Mouse (Mus musculus) embryonic facial prominence, embryonic 12.5 days (tissue): Measurements from ENCODE around the gene Gfra4. TPM values are rescaled to one million over a fixed set of nuclear protein-coding genes. Genes with fewer than 3 reads are reported as not detected.
"Not testable (repeated sequence)": the region's sequence is repeated elsewhere in the genome, so short reads cannot be mapped to it uniquely, and the experiment has no call there.

ENCODE experiments used
- ATAC-seq: fragments of 200-750 bp; cut with Nextera tagmentation; 2 replicates; pipeline ENCODE4 v1.8.0; 2017; ENCODE audit not compliant: insufficient number of reproducible peaks, insufficient read depth, low FRiP score, low TSS enrichment
- H3K27ac ChIP-seq: fragments of 300-500 bp; sonication (generic); 2 replicates; pipeline ENCODE4 v1.5.1; 2016; ENCODE audit warnings: mild to moderate bottlenecking
- H3K27me3 ChIP-seq: fragments of 300-500 bp; sonication (generic); 2 replicates; pipeline ENCODE4 v1.6.1; 2016; ENCODE audit warnings: mild to moderate bottlenecking, moderate library complexity
- H3K36me3 ChIP-seq: fragments of 300-500 bp; sonication (generic); 2 replicates; pipeline ENCODE4 v1.6.1; 2016; ENCODE audit warnings: mild to moderate bottlenecking
- H3K4me1 ChIP-seq: fragments of 300-500 bp; sonication (generic); 2 replicates; pipeline ENCODE4 v1.6.1; 2016
- H3K4me2 ChIP-seq: fragments of 300-500 bp; sonication (generic); replicated peaks from 2 replicates; pipeline ENCODE4 v1.6.1; 2016; ENCODE audit warnings: mild to moderate bottlenecking, moderate library complexity
- H3K4me3 ChIP-seq: fragments of 300-500 bp; sonication (generic); 2 replicates; pipeline ENCODE4 v1.5.1; 2016; ENCODE audit warnings: mild to moderate bottlenecking
- H3K9ac ChIP-seq: fragments of 300-500 bp; sonication (generic); 2 replicates; pipeline ENCODE4 v1.6.1; 2016; ENCODE audit warnings: mild to moderate bottlenecking, moderate library complexity
- H3K9me3 ChIP-seq: fragments of 300-500 bp; sonication (generic); 2 replicates; pipeline ENCODE4 v1.6.1; 2016; ENCODE audit warnings: mild to moderate bottlenecking, moderate library complexity
- WGBS: fragments of 180-500 bp; shearing (Covaris S2); methylation state at CpG from one replicate; pipeline ENCODE4 v1.1.7; 2016; 5-methylcytosine and 5-hydroxymethylcytosine counted together
- polyA plus RNA-seq: library from polyadenylated mRNA; unstranded; fragments of >200 nt; fragmentation: Nextera tagmentation; extraction: Ambion mirVana; gene quantifications from 2 replicates; pipeline ENCODE4 v1.2.1, GENCODE M21; 2016

The Gfra4 gene
- polyA plus RNA-seq, 1 experiment from 2014 or later, result 25.0 TPM

- no peak overlapping the region for H3K4me2 ChIP-seq
- no peak overlapping the region for H3K4me3 ChIP-seq
- no peak; the same call in 1 of the 2 replicates for ATAC-seq
- 69% methylated on average over 9 of the region's 9 CpGs for WGBS
- no peaks in the 10 kb centered on the region for H3K9me3 ChIP-seq
- H3K27ac ChIP-seq, result no peak overlapping the region
- peaks cover 12% of the 10 kb centered on the region; the same call in 1 of the 2 replicates for H3K4me1 ChIP-seq
- peaks cover 33% of the 10 kb centered on the region for H3K27me3 ChIP-seq
- no peaks in the 10 kb centered on the region for H3K36me3 ChIP-seq
- no peak overlapping the region for H3K9ac ChIP-seq
These were observed 2.3 kb upstream of the Gfra4 start for GRCm38 (mm10) chr2:131044989-131045720.

- no peaks in the 10 kb centered on the region for H3K9me3 ChIP-seq
- 7% methylated on average over 7 of the region's 7 CpGs for WGBS
- no peak for ATAC-seq
- H3K9ac ChIP-seq, result no peak overlapping the region
- H3K4me1 ChIP-seq, result peaks cover 12% of the 10 kb centered on the region; the same call in 1 of the 2 replicates
- peaks cover 40% of the 10 kb centered on the region for H3K27me3 ChIP-seq
- no peaks in the 10 kb centered on the region for H3K36me3 ChIP-seq
- no peak overlapping the region for H3K27ac ChIP-seq
- peak overlapping the region; percentile 21 for H3K4me2 ChIP-seq
- H3K4me3 ChIP-seq, result no peak overlapping the region
These were observed 1.5 kb upstream of the Gfra4 start for GRCm38 (mm10) chr2:131044354-131044852.

- no peaks in the 10 kb centered on the region for H3K36me3 ChIP-seq
- H3K4me1 ChIP-seq, result peaks cover 20% of the 10 kb centered on the region; the same call in 1 of the 2 replicates
- no peak overlapping the region for H3K27ac ChIP-seq
- H3K4me2 ChIP-seq, result peak overlapping the region; percentile 86
- peak; percentile 69 for ATAC-seq
- no peaks in the 10 kb centered on the region for H3K9me3 ChIP-seq
- H3K4me3 ChIP-seq, result peak overlapping the region; percentile 50
- 3% methylated on average over 92 of the region's 115 CpGs for WGBS
- peaks cover 44% of the 10 kb centered on the region for H3K27me3 ChIP-seq
- H3K9ac ChIP-seq, result peak overlapping the region; percentile 63
These were observed 1.7 kb downstream of the Gfra4 start for GRCm38 (mm10) chr2:131040854-131041825.

- no peaks in the 10 kb centered on the region for H3K36me3 ChIP-seq
- H3K4me2 ChIP-seq, result no peak overlapping the region
- ATAC-seq, result no peak
- peaks cover 10% of the 10 kb centered on the region; the same call in 1 of the 2 replicates for H3K4me1 ChIP-seq
- H3K9ac ChIP-seq, result no peak overlapping the region
- H3K4me3 ChIP-seq, result no peak overlapping the region
- no peak overlapping the region for H3K27ac ChIP-seq
- no peaks in the 10 kb centered on the region; the same call in 1 of the 2 replicates for H3K9me3 ChIP-seq
- 79% methylated on average over 5 of the region's 5 CpGs for WGBS
- peaks cover 42% of the 10 kb centered on the region for H3K27me3 ChIP-seq
These were observed 4.2 kb downstream of the Gfra4 start for GRCm38 (mm10) chr2:131038675-131039074.

GRCm38 (mm10) chr2:131038197-131038596, 4.7 kb downstream of the Gfra4 start:
- 88% methylated on average over 6 of the region's 6 CpGs for WGBS
- Histone ChIP-seq H3K36me3 (no peaks in the 10 kb centered on the region), H3K9ac (no peak overlapping the region), H3K4me1 (peaks cover 10% of the 10 kb centered on the region; the same call in 1 of the 2 replicates), H3K4me3 (no peak overlapping the region), H3K9me3 (no peaks in the 10 kb centered on the region; the same call in 1 of the 2 replicates), H3K27me3 (peaks cover 42% of the 10 kb centered on the region), H3K27ac (no peak overlapping the region), H3K4me2 (no peak overlapping the region)
- ATAC-seq, result no peak

GRCm38 (mm10) chr2:131037226-131037990, 5.5 kb downstream of the Gfra4 start:
- Histone ChIP-seq H3K27me3 (peaks cover 34% of the 10 kb centered on the region), H3K9ac (no peak overlapping the region)

GRCm38 (mm10) chr2:131036757-131037156, 6.1 kb downstream of the Gfra4 start:
- Histone ChIP-seq H3K36me3 (no peaks in the 10 kb centered on the region), H3K9ac (no peak overlapping the region), H3K4me3 (no peak overlapping the region), H3K4me2 (no peak overlapping the region), H3K9me3 (no peaks in the 10 kb centered on the region; the same call in 1 of the 2 replicates), H3K27me3 (peaks cover 27% of the 10 kb centered on the region), H3K27ac (no peak overlapping the region), H3K4me1 (peaks cover 10% of the 10 kb centered on the region; the same call in 1 of the 2 replicates)
- ATAC-seq, result no peak

More at GRCm38 (mm10) chr2:131037226-131037990, 5.5 kb downstream of the Gfra4 start:
- H3K4me1 ChIP-seq, result peaks cover 10% of the 10 kb centered on the region; the same call in 1 of the 2 replicates
- no peaks in the 10 kb centered on the region for H3K36me3 ChIP-seq
- no peaks in the 10 kb centered on the region; the same call in 1 of the 2 replicates for H3K9me3 ChIP-seq
- H3K27ac ChIP-seq, result no peak overlapping the region
- WGBS, result 67% methylated on average over 17 of the region's 17 CpGs
- ATAC-seq, result no peak
- no peak overlapping the region for H3K4me2 ChIP-seq
- no peak overlapping the region for H3K4me3 ChIP-seq

GRCm38 (mm10) chr2:131036343-131036742, 6.5 kb downstream of the Gfra4 start:
- Histone ChIP-seq H3K27me3 (peaks cover 23% of the 10 kb centered on the region), H3K4me1 (peaks cover 7% of the 10 kb centered on the region; the same call in 1 of the 2 replicates), H3K9ac (no peak overlapping the region), H3K4me2 (no peak overlapping the region), H3K9me3 (no peaks in the 10 kb centered on the region; the same call in 1 of the 2 replicates), H3K36me3 (no peaks in the 10 kb centered on the region), H3K27ac (no peak overlapping the region), H3K4me3 (no peak overlapping the region)
- no peak for ATAC-seq
- WGBS, result 87% methylated on average over 2 of the region's 2 CpGs

- 68% methylated on average over 1 of the region's 1 CpGs for WGBS
- H3K36me3 ChIP-seq, H3K4me1 ChIP-seq, H3K27ac ChIP-seq, H3K27me3 ChIP-seq, ATAC-seq, H3K4me2 ChIP-seq, H3K9ac ChIP-seq, H3K9me3 ChIP-seq, H3K4me3 ChIP-seq: not testable (repeated sequence)
These were observed 11.5 kb downstream of the Gfra4 start for GRCm38 (mm10) chr2:131031406-131031805.

- H3K4me3 ChIP-seq, result no peak overlapping the region
These were observed 11.9 kb downstream of the Gfra4 start for GRCm38 (mm10) chr2:131030998-131031397.

GRCm38 (mm10) chr2:131030561-131030960, 12.3 kb downstream of the Gfra4 start:
- Histone ChIP-seq H3K9ac (no peak overlapping the region), H3K36me3 (peaks cover 10% of the 10 kb centered on the region), H3K9me3 (no peaks in the 10 kb centered on the region; the same call in 1 of the 2 replicates), H3K4me1 (no peaks in the 10 kb centered on the region), H3K4me3 (no peak overlapping the region), H3K27me3 (no peaks in the 10 kb centered on the region), H3K27ac (no peak overlapping the region), H3K4me2 (no peak overlapping the region)
- 93% methylated on average over 2 of the region's 2 CpGs for WGBS
- no peak for ATAC-seq

More at GRCm38 (mm10) chr2:131030998-131031397, 11.9 kb downstream of the Gfra4 start:
- Histone ChIP-seq H3K4me2 (no peak overlapping the region), H3K4me1 (no peaks in the 10 kb centered on the region), H3K27me3 (no peaks in the 10 kb centered on the region), H3K9ac (no peak overlapping the region), H3K27ac (no peak overlapping the region), H3K36me3 (peaks cover 6% of the 10 kb centered on the region), H3K9me3 (no peaks in the 10 kb centered on the region; the same call in 1 of the 2 replicates)
- no peak for ATAC-seq
- 89% methylated on average over 1 of the region's 1 CpGs for WGBS
